Mouse (Mus musculus): ENCODE results near the gene Rps16. TPM values are rescaled to one million over a fixed set of nuclear protein-coding genes. Genes with fewer than 3 reads are reported as not detected.

Gene Rps16
- polyA plus RNA-seq, 1 experiment, result 4,542 TPM

GRCm38 (mm10) chr7:28328260-28328659, 22.2 kb upstream of the Rps16 start:
- Histone ChIP-seq H3ac (ENCODE audit: control insufficient read depth, insufficient read length) (no peak overlapping the region), H3K36me3 (ENCODE audit: control insufficient read depth, insufficient read depth) (peaks cover 41% of the 10 kb centered on the region), H3K4me2 (ENCODE audit: low read depth) (no peak overlapping the region), H3K79me2 (ENCODE audit: control insufficient read depth, insufficient read depth) (peaks cover 16% of the 10 kb centered on the region), H3K27me3 (ENCODE audit: control insufficient read depth, insufficient read depth, insufficient read length) (no peaks in the 10 kb centered on the region), H3K4me3 (no peak overlapping the region)
- TF ChIP-seq TCF12 (IDR thresholded peaks at IDR 0.05; ENCODE audit: insufficient read depth, poor library complexity, severe bottlenecking), result no peak
- no peak for TF ChIP-seq USF1 (IDR thresholded peaks at IDR 0.05; ENCODE audit: low read depth)
- TF ChIP-seq POLR2AphosphoS2 (IDR thresholded peaks at IDR 0.05; ENCODE audit: insufficient read length, low read depth), result no peak
- no peak for TF ChIP-seq MYOG (IDR thresholded peaks at IDR 0.05; ENCODE audit: control insufficient read depth in 1 of 3, insufficient read depth in 1 of 3, insufficient read length in 2 of 3, low read depth in 2 of 3)
- TF ChIP-seq TCF3 (IDR thresholded peaks at IDR 0.05; ENCODE audit: insufficient read length, low read depth), result no peak
- no peak for TF ChIP-seq E2F4 (IDR thresholded peaks at IDR 0.05; ENCODE audit: insufficient read depth)
- no peak for TF ChIP-seq MAX (IDR thresholded peaks at IDR 0.05; ENCODE audit: low read depth)
- TF ChIP-seq REST (IDR thresholded peaks at IDR 0.05; ENCODE audit: insufficient read depth, insufficient read length), result no peak
- no peak for TF ChIP-seq SRF (IDR thresholded peaks at IDR 0.05; ENCODE audit: control insufficient read depth, insufficient read length, low read depth)
- no peak for TF ChIP-seq CEBPB (IDR thresholded peaks at IDR 0.05; ENCODE audit: insufficient read depth, poor library complexity, severe bottlenecking)
- TF ChIP-seq MYOD1 (IDR thresholded peaks at IDR 0.05; ENCODE audit: control insufficient read depth in 1 of 3, insufficient read length in 2 of 3, low read depth in 2 of 3), result no peak
- TF ChIP-seq POLR2A (IDR thresholded peaks at IDR 0.05; ENCODE audit: insufficient read length, low read depth), result no peak

DNA sequence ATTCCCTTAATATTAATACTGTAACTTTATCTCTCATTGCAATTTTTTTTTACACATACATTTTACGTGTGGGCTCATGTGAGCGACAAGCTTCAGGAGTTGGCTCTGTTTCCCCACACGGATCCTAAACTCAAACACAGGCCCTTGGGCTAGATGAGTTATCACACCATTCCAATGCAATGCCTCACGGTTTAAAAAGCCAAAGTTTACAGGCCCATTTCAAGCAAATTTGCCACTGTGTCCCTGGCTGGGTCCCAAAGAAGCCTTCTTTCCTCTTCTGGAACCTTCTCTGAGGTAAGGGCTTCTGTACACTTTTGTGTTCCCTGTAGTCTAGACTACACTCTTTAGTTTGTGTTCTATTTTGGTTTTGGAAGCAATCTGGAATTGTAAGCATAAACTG, 15.9 kb upstream of the Rps16 start:
- Histone ChIP-seq H3K79me2 (ENCODE audit: control insufficient read depth, insufficient read depth) (peaks cover 69% of the 10 kb centered on the region), H3K27me3 (ENCODE audit: control insufficient read depth, insufficient read depth, insufficient read length) (no peaks in the 10 kb centered on the region), H3K4me3 (no peak overlapping the region), H3ac (ENCODE audit: control insufficient read depth, insufficient read length) (no peak overlapping the region), H3K36me3 (ENCODE audit: control insufficient read depth, insufficient read depth) (peaks cover 7% of the 10 kb centered on the region), H3K4me2 (ENCODE audit: low read depth) (no peak overlapping the region)
- TF ChIP-seq MYOG (IDR thresholded peaks at IDR 0.05; ENCODE audit: control insufficient read depth in 1 of 3, insufficient read depth in 1 of 3, insufficient read length in 2 of 3, low read depth in 2 of 3), result no peak
- no peak for TF ChIP-seq MAX (IDR thresholded peaks at IDR 0.05; ENCODE audit: low read depth)
- no peak for TF ChIP-seq USF1 (IDR thresholded peaks at IDR 0.05; ENCODE audit: low read depth)
- no peak for TF ChIP-seq POLR2AphosphoS2 (IDR thresholded peaks at IDR 0.05; ENCODE audit: insufficient read length, low read depth)
- no peak for TF ChIP-seq TCF3 (IDR thresholded peaks at IDR 0.05; ENCODE audit: insufficient read length, low read depth)
- TF ChIP-seq SRF (IDR thresholded peaks at IDR 0.05; ENCODE audit: control insufficient read depth, insufficient read length, low read depth), result no peak
- no peak for TF ChIP-seq POLR2A (IDR thresholded peaks at IDR 0.05; ENCODE audit: insufficient read length, low read depth)
- no peak for TF ChIP-seq MYOD1 (IDR thresholded peaks at IDR 0.05; ENCODE audit: control insufficient read depth in 1 of 3, insufficient read length in 2 of 3, low read depth in 2 of 3)
- no peak for TF ChIP-seq CEBPB (IDR thresholded peaks at IDR 0.05; ENCODE audit: insufficient read depth, poor library complexity, severe bottlenecking)

DNA sequence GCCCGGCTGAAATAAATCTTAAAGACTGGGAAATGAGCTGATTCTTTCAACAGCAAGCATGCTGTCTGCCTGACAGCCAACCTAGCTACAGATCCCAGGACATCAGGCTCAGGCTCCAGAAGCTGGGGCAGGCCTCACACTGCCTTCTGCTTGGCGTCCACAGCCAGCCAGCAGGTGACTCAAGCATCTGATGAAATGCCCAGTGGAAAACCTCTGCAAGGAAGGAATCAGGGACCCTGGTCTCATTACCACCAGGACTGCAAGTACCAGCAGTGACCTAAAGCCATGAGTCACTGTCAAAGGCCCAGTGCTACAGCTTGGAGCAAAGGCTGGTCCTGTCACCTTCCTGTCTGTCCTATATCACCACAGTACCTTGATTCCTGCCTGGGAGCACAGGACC, 15.0 kb upstream of the Rps16 start:
- H3K27me3 ChIP-seq (ENCODE audit: control insufficient read depth, insufficient read depth, insufficient read length), result no peaks in the 10 kb centered on the region
- peaks cover 7% of the 10 kb centered on the region for H3K36me3 ChIP-seq (ENCODE audit: control insufficient read depth, insufficient read depth)
- H3K4me2 ChIP-seq (ENCODE audit: low read depth), result no peak overlapping the region
- H3ac ChIP-seq (ENCODE audit: control insufficient read depth, insufficient read length), result no peak overlapping the region
- no peak overlapping the region for H3K4me3 ChIP-seq
- H3K79me2 ChIP-seq (ENCODE audit: control insufficient read depth, insufficient read depth), result peaks cover 69% of the 10 kb centered on the region
- TF ChIP-seq CEBPB (IDR thresholded peaks at IDR 0.05; ENCODE audit: insufficient read depth, poor library complexity, severe bottlenecking) (no peak), POLR2AphosphoS2 (IDR thresholded peaks at IDR 0.05; ENCODE audit: insufficient read length, low read depth) (no peak), TCF12 (IDR thresholded peaks at IDR 0.05; ENCODE audit: insufficient read depth, poor library complexity, severe bottlenecking) (no peak), MYOG (IDR thresholded peaks at IDR 0.05; ENCODE audit: control insufficient read depth in 1 of 3, insufficient read depth in 1 of 3, insufficient read length in 2 of 3, low read depth in 2 of 3) (no peak), E2F4 (IDR thresholded peaks at IDR 0.05; ENCODE audit: insufficient read depth) (no peak), SRF (IDR thresholded peaks at IDR 0.05; ENCODE audit: control insufficient read depth, insufficient read length, low read depth) (no peak), TCF3 (IDR thresholded peaks at IDR 0.05; ENCODE audit: insufficient read length, low read depth) (no peak), POLR2A (IDR thresholded peaks at IDR 0.05; ENCODE audit: insufficient read length, low read depth) (no peak), MYOD1 (IDR thresholded peaks at IDR 0.05; ENCODE audit: control insufficient read depth in 1 of 3, insufficient read length in 2 of 3, low read depth in 2 of 3) (no peak), MAX (IDR thresholded peaks at IDR 0.05; ENCODE audit: low read depth) (no peak), USF1 (IDR thresholded peaks at IDR 0.05; ENCODE audit: low read depth) (no peak), REST (IDR thresholded peaks at IDR 0.05; ENCODE audit: insufficient read depth, insufficient read length) (no peak)

DNA sequence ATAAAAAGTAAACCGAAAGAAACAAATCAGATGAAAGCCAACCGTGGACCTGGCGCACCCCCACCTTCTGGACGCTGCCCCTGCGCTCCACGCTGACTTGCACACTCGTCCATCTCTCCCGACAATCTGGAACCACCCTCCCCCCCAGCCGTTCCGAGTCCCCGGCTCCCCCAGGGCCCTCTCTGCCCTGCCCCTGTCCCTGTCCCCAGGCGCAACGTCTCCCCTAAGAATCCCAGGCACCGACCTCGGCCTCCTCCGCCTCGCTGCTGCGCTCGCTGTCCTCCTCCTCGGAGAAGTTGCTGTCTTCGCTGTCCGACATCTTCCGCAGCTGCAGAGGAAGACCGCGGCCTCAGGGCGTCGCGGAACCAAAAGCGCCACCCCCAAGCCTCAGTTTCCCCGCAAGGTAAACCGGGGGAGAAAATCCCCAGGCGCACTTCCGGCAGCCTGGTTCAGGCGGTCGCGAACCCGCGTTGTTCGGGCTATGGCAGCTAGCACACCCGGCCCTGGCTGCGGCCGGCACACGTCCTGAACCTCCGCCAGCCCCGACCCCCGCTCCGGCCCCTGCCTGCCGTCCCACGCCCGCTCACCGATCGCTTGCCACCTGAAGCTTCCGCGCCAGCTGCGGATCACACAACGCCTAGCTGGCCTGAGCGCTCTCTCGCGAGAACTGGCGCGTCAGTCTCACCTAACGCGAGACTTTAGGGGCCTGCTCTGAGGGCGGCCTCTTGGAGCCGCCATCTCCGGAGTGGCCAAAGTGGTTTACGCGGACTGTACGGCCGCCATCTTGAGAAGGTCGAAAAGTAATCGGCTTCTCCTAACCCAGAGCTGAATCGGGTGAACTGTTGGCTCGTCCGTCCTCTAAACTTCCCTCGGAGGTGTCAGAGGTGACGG, 12.1 kb upstream of the Rps16 start, which contains the start of gene Supt5:
Gene Supt5, minus strand, starts transcription at position 639 of the 891 bp plus-strand sequence.
- Histone ChIP-seq H3K36me3 (ENCODE audit: control insufficient read depth, insufficient read depth) (no peaks in the 10 kb centered on the region), H3K79me2 (ENCODE audit: control insufficient read depth, insufficient read depth) (peaks cover 51% of the 10 kb centered on the region), H3K4me3 (peak within 1 kb of the TSS; percentile 83), H3K27me3 (ENCODE audit: control insufficient read depth, insufficient read depth, insufficient read length) (no peaks in the 10 kb centered on the region), H3K4me2 (ENCODE audit: low read depth) (peak within 1 kb of the TSS; percentile 96), H3ac (ENCODE audit: control insufficient read depth, insufficient read length) (peak within 1 kb of the TSS; percentile 96)
- TF ChIP-seq MYOD1 (IDR thresholded peaks at IDR 0.05; ENCODE audit: control insufficient read depth in 1 of 3, insufficient read length in 2 of 3, low read depth in 2 of 3), result peak in 2 of 3 experiments; percentile 70 to 83
- TF ChIP-seq E2F4 (IDR thresholded peaks at IDR 0.05; ENCODE audit: insufficient read depth), result no peak
- TF ChIP-seq CEBPB (IDR thresholded peaks at IDR 0.05; ENCODE audit: insufficient read depth, poor library complexity, severe bottlenecking), result no peak
- peak in 2 of 3 experiments; percentile 77 to 79 for TF ChIP-seq MYOG (IDR thresholded peaks at IDR 0.05; ENCODE audit: control insufficient read depth in 1 of 3, insufficient read depth in 1 of 3, insufficient read length in 2 of 3, low read depth in 2 of 3)
- TF ChIP-seq REST (IDR thresholded peaks at IDR 0.05; ENCODE audit: insufficient read depth, insufficient read length), result no peak
- peak; percentile 95 for TF ChIP-seq POLR2A (IDR thresholded peaks at IDR 0.05; ENCODE audit: insufficient read length, low read depth)
- TF ChIP-seq SRF (IDR thresholded peaks at IDR 0.05; ENCODE audit: control insufficient read depth, insufficient read length, low read depth), result no peak
- peak; percentile 92 for TF ChIP-seq POLR2AphosphoS2 (IDR thresholded peaks at IDR 0.05; ENCODE audit: insufficient read length, low read depth)
- no peak for TF ChIP-seq TCF3 (IDR thresholded peaks at IDR 0.05; ENCODE audit: insufficient read length, low read depth)
- TF ChIP-seq MAX (IDR thresholded peaks at IDR 0.05; ENCODE audit: low read depth), result no peak
